Mouse (Mus musculus) midbrain, embryonic 14.5 days (tissue): ENCODE data around the gene Map3k12. TPM values are rescaled to one million over a fixed set of nuclear protein-coding genes. Genes with fewer than 3 reads are reported as not detected.

ENCODE experiments used
- ATAC-seq: fragments of 200-750 bp; cut with Nextera tagmentation; 2 replicates; pipeline ENCODE4 v1.8.0; 2017; ENCODE audit warnings: moderate number of reproducible peaks, moderate library complexity; ENCODE audit not compliant: low FRiP score, low TSS enrichment
- DNase-seq: peaks from one replicate; pipeline ENCODE4 v3.0.0-alpha.2; 2015
- H3K27ac ChIP-seq: fragments of 300-500 bp; sonication (generic); replicated peaks from 2 replicates; pipeline ENCODE4 v1.5.1; 2014; ENCODE audit warnings: mild to moderate bottlenecking, low read depth, low read length, moderate library complexity
- H3K27me3 ChIP-seq: fragments of 300-500 bp; sonication (generic); 2 replicates; pipeline ENCODE4 v1.6.1; 2014; ENCODE audit warnings: low read length, control low read depth, mixed read lengths; ENCODE audit not compliant: control insufficient read depth, insufficient read depth
- H3K36me3 ChIP-seq: fragments of 300-500 bp; sonication (generic); 2 replicates; pipeline ENCODE4 v1.6.1; 2014; ENCODE audit warnings: low read length, control low read depth; ENCODE audit not compliant: control insufficient read depth, insufficient read depth
- H3K4me1 ChIP-seq: fragments of 300-500 bp; sonication (generic); 2 replicates; pipeline ENCODE4 v1.6.1; 2014; ENCODE audit warnings: mild to moderate bottlenecking, antibody characterized with exemption, low read length, control low read depth; ENCODE audit not compliant: control insufficient read depth, insufficient read depth
- H3K4me2 ChIP-seq: fragments of 300-500 bp; sonication (generic); 2 replicates; pipeline ENCODE4 v1.6.1; 2014; ENCODE audit warnings: mild to moderate bottlenecking, low read length, moderate library complexity
- H3K4me3 ChIP-seq: fragments of 300-500 bp; sonication (generic); replicated peaks from 2 replicates; pipeline ENCODE4 v1.5.1; 2014; ENCODE audit warnings: low read depth, low read length
- H3K9ac ChIP-seq: fragments of 300-500 bp; sonication (generic); replicated peaks from 2 replicates; pipeline ENCODE4 v1.6.1; 2014; ENCODE audit warnings: mild to moderate bottlenecking, low read length, moderate library complexity
- H3K9me3 ChIP-seq: fragments of 300-500 bp; sonication (generic); 2 replicates; pipeline ENCODE4 v1.6.1; 2016; ENCODE audit warnings: low read length, control low read depth, mixed read lengths; ENCODE audit not compliant: control insufficient read depth
- WGBS: fragments of 180-500 bp; shearing (Covaris S2); extraction: QIAGEN DNeasy Blood & Tissue Kit; methylation state at CpG from one replicate; pipeline ENCODE4 v1.1.7; 2014; 5-methylcytosine and 5-hydroxymethylcytosine counted together
- polyA plus RNA-seq: library from polyadenylated mRNA; unstranded; fragments of >200 nt; fragmentation: Nextera tagmentation; extraction: Ambion mirVana; gene quantifications from 2 replicates; pipeline ENCODE4 v1.2.1, GENCODE M21; 2014

Map3k12 gene
- polyA plus RNA-seq, 1 experiment from 2014 or later = 44.2 TPM

DNA sequence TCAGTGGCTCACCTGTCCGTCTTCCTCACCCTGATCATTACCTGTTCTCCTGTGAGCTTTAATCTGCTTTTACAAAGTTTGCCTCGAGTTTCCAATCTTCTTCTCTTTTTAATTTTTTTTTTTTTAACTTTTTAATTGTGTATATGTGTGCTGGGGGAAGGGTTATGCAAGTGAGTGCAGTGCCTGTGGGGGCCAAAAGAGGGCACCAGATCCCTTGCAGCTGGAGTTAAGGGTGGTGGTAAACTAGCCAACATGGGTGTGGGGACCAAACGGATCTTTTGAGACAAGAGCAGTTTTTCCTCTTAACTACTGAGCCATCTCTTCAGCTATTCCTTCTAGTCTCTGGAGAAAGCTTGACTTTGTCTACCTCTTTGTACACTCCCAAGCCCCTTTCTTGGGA is 11.1 kb upstream of the Map3k12 start:
- no peaks in the 10 kb centered on the region for H3K27me3 ChIP-seq
- no peaks in the 10 kb centered on the region for H3K9me3 ChIP-seq
- H3K27ac ChIP-seq = no peak overlapping the region
- H3K4me1 ChIP-seq = no peaks in the 10 kb centered on the region
- no peak overlapping the region for H3K9ac ChIP-seq
- no peak overlapping the region for H3K4me3 ChIP-seq
- no peak overlapping the region for H3K4me2 ChIP-seq
- DNase-seq (no peak), ATAC-seq (no peak)
- WGBS = 73% methylated on average over 3 of the region's 3 CpGs
- H3K36me3 ChIP-seq = peaks cover 57% of the 10 kb centered on the region

DNA sequence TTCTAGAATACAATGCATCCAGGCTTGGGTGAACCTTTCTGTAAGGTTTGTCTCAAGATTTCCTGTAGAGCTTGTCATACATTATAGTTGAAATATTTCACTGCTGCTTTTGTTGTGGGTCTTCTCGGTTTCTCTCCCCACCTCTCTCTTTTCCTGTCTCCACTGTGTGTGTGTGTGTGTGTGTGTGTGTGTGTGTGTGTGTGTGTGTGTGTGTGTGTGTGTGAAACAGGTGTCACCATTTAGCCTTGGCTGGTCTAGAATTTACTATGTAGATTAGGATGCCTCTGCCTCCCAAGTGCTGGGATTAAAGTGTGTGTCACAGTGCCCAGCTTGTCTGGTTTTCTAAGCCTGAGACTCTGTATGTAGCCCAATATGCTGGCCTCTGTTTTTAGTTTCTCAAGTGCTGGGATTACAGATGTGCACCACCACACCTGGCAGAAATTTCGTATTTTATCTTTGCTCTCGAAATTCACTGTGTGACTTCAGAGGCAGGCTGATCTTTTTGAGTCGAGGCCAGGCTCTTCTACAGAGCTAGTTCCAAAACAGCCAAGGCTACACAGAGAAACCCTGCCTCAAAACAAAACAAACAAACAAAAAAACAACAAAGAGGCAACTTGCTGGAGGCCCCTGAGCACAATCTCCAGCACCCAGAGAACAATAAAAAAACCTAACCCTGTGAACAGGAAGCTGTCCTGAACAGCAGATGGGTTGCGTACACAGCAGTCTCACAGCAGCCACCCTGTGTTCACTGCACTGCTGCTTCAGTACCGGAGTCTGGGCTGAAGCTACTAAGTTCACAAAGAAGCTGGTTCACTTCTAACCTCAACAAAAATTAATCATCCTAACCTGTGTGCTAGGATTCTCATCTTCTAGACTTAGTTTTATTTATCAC is 9.5 kb upstream of the Map3k12 start:
- H3K36me3 ChIP-seq = peaks cover 55% of the 10 kb centered on the region

DNA sequence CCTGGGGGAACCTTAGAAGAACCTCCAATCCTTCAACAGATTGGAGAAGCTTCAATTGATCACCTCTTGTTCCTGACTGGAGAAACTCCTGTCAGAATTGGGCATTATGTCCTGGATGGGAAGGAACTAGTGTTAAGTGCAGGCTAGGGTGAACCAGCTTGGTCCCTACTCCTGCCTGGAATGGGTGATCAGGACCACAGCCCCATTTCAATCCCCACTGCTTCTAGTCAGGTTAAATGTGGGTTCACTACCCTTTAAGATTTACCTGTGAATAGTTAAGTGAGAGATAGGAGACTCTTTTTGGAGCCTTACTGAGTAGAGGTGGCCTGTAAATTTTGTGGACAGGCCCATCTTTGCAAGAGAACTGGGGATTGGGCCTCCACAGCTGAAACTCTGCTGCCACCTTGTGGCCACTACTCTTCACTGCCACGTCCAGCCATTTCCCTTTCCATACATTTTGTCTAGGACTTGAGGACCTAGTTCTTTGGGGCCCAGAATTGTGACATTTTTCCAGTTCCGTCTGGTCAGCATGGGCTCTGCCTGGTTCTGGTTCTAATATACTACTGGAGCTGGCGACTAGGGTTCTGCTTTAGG is 8.1 kb upstream of the Map3k12 start, which contains the start of gene Npff:
Gene Npff, minus strand, starts transcription at position 51 of the 594 bp plus-strand sequence.
- WGBS = 6% methylated on average over 3 of the region's 3 CpGs
- Histone ChIP-seq H3K27me3 (no peaks in the 10 kb centered on the region), H3K4me3 (no peak within 1 kb of the TSS), H3K4me2 (no peak within 1 kb of the TSS), H3K36me3 (peaks cover 50% of the 10 kb centered on the region), H3K9ac (no peak within 1 kb of the TSS), H3K27ac (no peak within 1 kb of the TSS; the same call in 1 of the 2 replicates), H3K4me1 (no peaks in the 10 kb centered on the region), H3K9me3 (no peaks in the 10 kb centered on the region)
- peak; percentile 34; the same call in 1 of the 2 replicates for ATAC-seq
- peak; percentile 90 for DNase-seq

More for the DNA sequence above, 9.5 kb upstream of the Map3k12 start:
- DNase-seq (no peak), ATAC-seq (no peak)
- H3K9ac ChIP-seq = no peak overlapping the region
- no peaks in the 10 kb centered on the region for H3K9me3 ChIP-seq
- H3K4me3 ChIP-seq = no peak overlapping the region
- H3K27ac ChIP-seq = no peak overlapping the region
- no peaks in the 10 kb centered on the region for H3K4me1 ChIP-seq
- H3K27me3 ChIP-seq = no peaks in the 10 kb centered on the region
- H3K4me2 ChIP-seq = no peak overlapping the region
- 90% methylated on average over 6 of the region's 6 CpGs for WGBS

DNA sequence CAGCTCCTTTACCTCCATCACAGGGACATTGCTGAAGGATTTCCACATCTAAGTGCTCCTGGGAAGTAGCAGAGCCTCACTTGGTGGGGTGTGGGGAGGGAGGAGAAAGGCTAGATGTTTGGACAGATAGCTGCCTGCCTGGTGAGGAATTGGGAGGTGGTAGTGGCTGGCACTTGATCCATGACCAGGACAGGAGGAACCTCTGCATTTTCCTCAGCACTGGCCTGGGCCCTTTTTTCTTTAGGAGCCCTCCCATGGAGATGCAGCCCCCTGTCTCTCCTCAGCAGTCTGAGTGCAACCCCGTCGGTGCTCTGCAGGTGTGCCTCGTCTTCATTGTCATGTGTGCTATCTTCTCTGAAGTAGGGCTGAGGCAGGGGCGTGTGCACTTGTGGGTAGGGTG is 4.6 kb upstream of the Map3k12 start:
- 81% methylated on average over 4 of the region's 4 CpGs for WGBS
- Histone ChIP-seq H3K4me2 (no peak overlapping the region), H3K4me3 (no peak overlapping the region), H3K27ac (no peak overlapping the region), H3K9me3 (no peaks in the 10 kb centered on the region), H3K27me3 (no peaks in the 10 kb centered on the region), H3K36me3 (peaks cover 26% of the 10 kb centered on the region), H3K4me1 (peaks cover 8% of the 10 kb centered on the region), H3K9ac (no peak overlapping the region)
- no peak for DNase-seq
- no peak for ATAC-seq

DNA sequence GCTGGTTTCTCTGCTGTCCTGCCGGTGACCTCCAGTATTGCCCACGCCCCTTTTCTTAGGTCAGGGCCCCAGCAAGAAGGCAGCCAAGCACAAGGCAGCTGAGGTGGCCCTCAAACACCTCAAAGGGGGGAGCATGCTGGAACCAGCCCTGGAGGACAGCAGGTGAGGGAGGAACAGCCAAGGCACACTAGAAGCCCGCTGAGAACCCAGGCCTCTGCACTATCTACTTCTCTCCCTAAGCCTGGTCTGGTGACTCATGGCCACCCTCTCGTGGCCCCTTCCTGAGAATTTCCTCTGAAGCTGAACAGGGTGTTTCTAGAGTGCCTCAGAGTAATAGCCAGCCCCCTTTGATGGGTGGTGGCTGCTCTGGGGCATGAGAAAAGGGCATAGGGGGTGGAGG is 3.6 kb upstream of the Map3k12 start:
- H3K36me3 ChIP-seq = peaks cover 26% of the 10 kb centered on the region
- H3K4me3 ChIP-seq = no peak overlapping the region
- ATAC-seq = no peak
- H3K4me1 ChIP-seq = peaks cover 16% of the 10 kb centered on the region
- H3K9ac ChIP-seq = no peak overlapping the region
- 87% methylated on average over 4 of the region's 4 CpGs for WGBS
- no peak overlapping the region for H3K4me2 ChIP-seq
- no peak overlapping the region for H3K27ac ChIP-seq
- H3K9me3 ChIP-seq = no peaks in the 10 kb centered on the region
- DNase-seq = no peak
- no peaks in the 10 kb centered on the region for H3K27me3 ChIP-seq

DNA sequence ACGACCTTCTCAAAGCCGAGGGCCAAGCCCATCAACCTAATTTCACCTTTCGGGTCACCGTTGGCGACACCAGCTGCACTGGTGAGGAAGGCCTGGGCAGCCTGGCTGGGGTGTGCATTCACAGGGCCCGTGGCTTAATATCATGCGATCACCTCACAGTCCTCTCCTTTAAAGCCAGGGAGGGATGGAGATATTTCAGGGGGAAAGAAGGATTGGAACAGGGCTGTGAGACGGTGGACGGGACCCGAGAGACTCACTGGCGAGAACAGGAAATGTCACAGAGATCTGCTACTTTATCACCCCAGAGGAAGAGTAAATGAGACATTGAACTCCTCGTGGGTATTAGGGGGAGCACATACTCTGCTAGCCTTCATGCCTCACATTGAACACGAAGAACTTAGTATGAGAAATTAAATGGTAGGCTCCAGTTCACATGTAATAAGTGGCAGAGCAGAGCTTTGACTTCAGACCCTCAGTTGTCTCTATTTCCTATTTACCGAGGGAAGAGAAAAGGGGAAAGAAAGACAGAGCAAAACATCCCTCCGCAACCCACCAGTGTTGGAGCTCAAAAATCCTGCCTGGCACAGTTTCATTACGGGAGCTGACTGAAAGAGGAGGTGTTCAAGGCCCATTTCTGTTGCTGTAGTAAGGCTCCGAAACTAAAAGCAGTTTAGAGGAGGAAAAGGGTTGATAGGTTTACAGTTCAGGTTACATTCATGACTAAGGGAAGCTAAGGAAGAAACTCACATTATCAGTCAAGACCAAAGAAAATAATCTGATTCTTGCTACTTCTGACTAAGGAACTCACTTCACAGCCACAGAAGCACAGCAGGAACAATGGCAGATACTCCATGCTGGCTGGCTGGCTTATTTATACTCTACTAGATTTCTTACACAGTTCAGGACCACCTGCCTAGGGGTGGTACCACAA is 2.6 kb upstream of the Map3k12 start:
- peak overlapping the region; percentile 86 for H3K9ac ChIP-seq
- no peak for DNase-seq
- ATAC-seq = no peak
- H3K27me3 ChIP-seq = no peaks in the 10 kb centered on the region
- H3K4me3 ChIP-seq = peak overlapping the region; percentile 69
- no peaks in the 10 kb centered on the region for H3K9me3 ChIP-seq
- 71% methylated on average over 17 of the region's 17 CpGs for WGBS
- peak overlapping the region; percentile 65 for H3K4me2 ChIP-seq
- peaks cover 25% of the 10 kb centered on the region for H3K36me3 ChIP-seq
- peaks cover 25% of the 10 kb centered on the region for H3K4me1 ChIP-seq
- peak overlapping the region; percentile 99 for H3K27ac ChIP-seq

DNA sequence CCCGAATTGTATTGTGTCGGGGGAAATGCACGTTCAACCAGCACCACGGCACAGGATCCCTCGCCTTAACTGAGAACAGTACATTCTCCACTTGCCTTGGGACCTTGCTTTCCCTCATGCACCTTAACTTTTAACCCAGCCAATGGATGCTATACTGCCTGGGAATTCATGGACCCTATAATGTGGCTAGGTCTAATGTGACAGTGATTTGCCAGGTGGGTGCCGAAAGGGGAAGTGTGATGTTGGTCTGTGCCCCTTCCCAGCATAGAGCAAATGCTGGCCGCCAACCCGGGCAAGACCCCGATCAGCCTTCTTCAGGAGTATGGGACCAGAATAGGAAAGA is 2.0 kb upstream of the Map3k12 start:
- DNase-seq = no peak
- peaks cover 29% of the 10 kb centered on the region for H3K4me1 ChIP-seq
- H3K27ac ChIP-seq = peak overlapping the region; percentile 99
- no peaks in the 10 kb centered on the region for H3K27me3 ChIP-seq
- H3K4me3 ChIP-seq = peak overlapping the region; percentile 69
- WGBS = 20% methylated on average over 9 of the region's 9 CpGs
- peak overlapping the region; percentile 86 for H3K9ac ChIP-seq
- H3K4me2 ChIP-seq = peak overlapping the region; percentile 65
- peaks cover 19% of the 10 kb centered on the region for H3K36me3 ChIP-seq
- no peak for ATAC-seq
- H3K9me3 ChIP-seq = no peaks in the 10 kb centered on the region
